Mouse (Mus musculus): ENCODE data around the gene Clcnkb. TPM values are rescaled to one million over a fixed set of nuclear protein-coding genes. Genes with fewer than 3 reads are reported as not detected.

Gene Clcnkb
- total and polyA plus RNA-seq, 2 experiments from 2014 or later: 0.65 to 0.87 TPM

GRCm38 (mm10) chr4:141444451-141445327, 28.9 kb upstream of the Clcnkb start, which contains the start of gene Zbtb17:
Gene Zbtb17, plus strand, starts transcription at chr4:141444654.
- Histone ChIP-seq H3K9me3 (replicated peaks; ENCODE audit: control insufficient read depth, low read length) (no peaks in the 10 kb centered on the region), H3K27me3 (ENCODE audit: control insufficient read depth, insufficient read depth, low read length) (no peaks in the 10 kb centered on the region), H3K4me1 (ENCODE audit: control insufficient read depth, insufficient read depth) (peaks cover 23% of the 10 kb centered on the region), H3K27ac (ENCODE audit: low read depth) (peak within 1 kb of the TSS; percentile 75), H3K4me2 (ENCODE audit: low read depth, low read length) (peak within 1 kb of the TSS; percentile 94), H3K9ac (replicated peaks; ENCODE audit: low read depth, low read length) (peak within 1 kb of the TSS; percentile 82), H3K4me3 (ENCODE audit: low read depth, low read length) (peak within 1 kb of the TSS; percentile 99), H3K36me3 (replicated peaks; ENCODE audit: control insufficient read depth, insufficient read depth, low read length) (peaks cover 28% of the 10 kb centered on the region)
- ATAC-seq (ENCODE audit: insufficient read depth, low read depth): peak; percentile 93
- TF ChIP-seq EP300 (IDR thresholded peaks at IDR 0.05; ENCODE audit: low read depth) (0 out of 2 replicates have a peak, but pooled peaks have one; percentile 27), CTCF (IDR thresholded peaks at IDR 0.05; ENCODE audit: low read depth) (no peak)
- under 1% methylated on average over 79 of the region's 102 CpGs for WGBS
- DNase-seq (ENCODE audit: low spot score): peak; percentile 88

DNA sequence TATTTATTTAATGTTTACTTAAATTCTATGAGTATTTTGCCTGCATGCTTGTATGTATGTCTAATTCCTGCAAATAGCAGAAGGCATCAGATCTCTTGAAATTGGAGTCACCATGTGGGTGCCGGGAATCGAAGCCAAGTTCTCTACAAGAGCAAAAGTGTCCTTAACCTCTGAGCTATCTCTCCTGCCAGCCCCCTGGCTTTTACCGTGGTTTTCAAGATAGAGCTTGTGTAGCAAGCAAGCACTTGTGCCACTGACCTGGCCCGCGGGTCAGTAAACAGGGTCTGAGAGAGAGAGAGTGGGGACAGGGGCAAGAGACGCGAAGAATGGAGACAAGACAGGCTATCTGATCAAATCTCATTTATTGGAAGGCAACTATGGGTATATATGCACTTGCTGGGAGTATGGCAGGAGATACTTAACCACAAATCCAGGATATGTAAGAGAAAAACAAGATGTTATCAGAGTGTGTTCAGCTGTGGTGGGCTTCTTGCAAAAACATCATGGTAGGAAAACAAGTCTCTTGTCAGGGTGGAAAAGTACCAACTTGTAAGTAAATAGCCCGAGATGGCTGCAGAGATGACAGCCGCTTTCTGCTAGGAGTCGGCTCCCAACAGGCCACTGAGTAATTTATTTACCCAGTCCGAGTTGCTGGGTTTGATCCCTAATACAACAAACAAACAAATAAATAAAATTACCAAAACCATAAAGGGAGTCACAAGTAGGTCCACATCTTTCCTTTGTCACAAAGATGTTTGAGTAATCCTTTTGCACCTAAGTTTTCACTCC, 28.0 kb upstream of the Clcnkb start:
- Histone ChIP-seq H3K36me3 (replicated peaks; ENCODE audit: control insufficient read depth, insufficient read depth, low read length) (peaks cover 19% of the 10 kb centered on the region), H3K27me3 (ENCODE audit: control insufficient read depth, insufficient read depth, low read length) (no peaks in the 10 kb centered on the region), H3K4me3 (ENCODE audit: low read depth, low read length) (peak overlapping the region; percentile 99), H3K4me2 (ENCODE audit: low read depth, low read length) (peak overlapping the region; percentile 94), H3K27ac (ENCODE audit: low read depth) (peak overlapping the region; percentile 75; the same call in 1 of the 2 replicates), H3K9ac (replicated peaks; ENCODE audit: low read depth, low read length) (peak overlapping the region; percentile 82), H3K4me1 (ENCODE audit: control insufficient read depth, insufficient read depth) (peaks cover 23% of the 10 kb centered on the region), H3K9me3 (replicated peaks; ENCODE audit: control insufficient read depth, low read length) (no peaks in the 10 kb centered on the region)
- DNase-seq (ENCODE audit: low spot score) (no peak), ATAC-seq (ENCODE audit: insufficient read depth, low read depth) (no peak)
- WGBS: 34% methylated on average over 11 of the region's 11 CpGs
- TF ChIP-seq EP300 (IDR thresholded peaks at IDR 0.05; ENCODE audit: low read depth): no peak
- no peak for TF ChIP-seq CTCF (IDR thresholded peaks at IDR 0.05; ENCODE audit: low read depth)

DNA sequence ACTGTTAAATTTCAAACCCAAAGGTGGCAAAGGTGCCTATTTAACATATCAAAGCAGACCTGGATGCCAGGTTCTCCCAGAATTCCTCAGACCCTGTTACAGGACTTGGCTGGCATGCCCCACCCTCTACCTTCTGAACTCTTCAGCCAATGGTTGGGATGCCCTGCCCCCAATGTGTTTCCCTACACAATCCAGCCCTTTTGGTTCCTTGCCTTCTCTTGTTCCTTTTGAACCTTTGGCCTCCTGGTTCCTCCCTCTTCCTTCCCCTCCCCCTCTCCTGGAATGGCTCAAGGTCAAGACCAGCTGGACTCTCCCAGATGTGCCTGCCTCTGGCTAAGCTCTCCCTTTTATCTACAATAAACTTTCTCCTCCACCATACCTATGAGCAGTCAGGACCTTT, 25.1 kb upstream of the Clcnkb start:
- H3K4me1 ChIP-seq (ENCODE audit: control insufficient read depth, insufficient read depth): peaks cover 18% of the 10 kb centered on the region
- no peaks in the 10 kb centered on the region for H3K27me3 ChIP-seq (ENCODE audit: control insufficient read depth, insufficient read depth, low read length)
- H3K27ac ChIP-seq (ENCODE audit: low read depth): no peak overlapping the region
- H3K9me3 ChIP-seq (replicated peaks; ENCODE audit: control insufficient read depth, low read length): no peaks in the 10 kb centered on the region
- DNase-seq (ENCODE audit: low spot score) (no peak), ATAC-seq (ENCODE audit: insufficient read depth, low read depth) (no peak)
- no peaks in the 10 kb centered on the region for H3K36me3 ChIP-seq (replicated peaks; ENCODE audit: control insufficient read depth, insufficient read depth, low read length)
- H3K9ac ChIP-seq (replicated peaks; ENCODE audit: low read depth, low read length): no peak overlapping the region
- no peak overlapping the region for H3K4me3 ChIP-seq (ENCODE audit: low read depth, low read length)
- no peak overlapping the region for H3K4me2 ChIP-seq (ENCODE audit: low read depth, low read length)
- no peak for TF ChIP-seq EP300 (IDR thresholded peaks at IDR 0.05; ENCODE audit: low read depth)
- TF ChIP-seq CTCF (IDR thresholded peaks at IDR 0.05; ENCODE audit: low read depth): no peak

GRCm38 (mm10) chr4:141439083-141439803, 23.4 kb upstream of the Clcnkb start:
- Histone ChIP-seq H3K27ac (ENCODE audit: low read depth) (0 out of 2 replicates have a peak overlapping the region, but pooled peaks have one; percentile 12), H3K4me2 (ENCODE audit: low read depth, low read length) (no peak overlapping the region), H3K9me3 (replicated peaks; ENCODE audit: control insufficient read depth, low read length) (no peaks in the 10 kb centered on the region), H3K4me3 (ENCODE audit: low read depth, low read length) (no peak overlapping the region), H3K36me3 (replicated peaks; ENCODE audit: control insufficient read depth, insufficient read depth, low read length) (no peaks in the 10 kb centered on the region), H3K9ac (replicated peaks; ENCODE audit: low read depth, low read length) (no peak overlapping the region), H3K4me1 (ENCODE audit: control insufficient read depth, insufficient read depth) (peaks cover 10% of the 10 kb centered on the region), H3K27me3 (ENCODE audit: control insufficient read depth, insufficient read depth, low read length) (no peaks in the 10 kb centered on the region)
- ATAC-seq (ENCODE audit: insufficient read depth, low read depth) (no peak), DNase-seq (ENCODE audit: low spot score) (no peak)
- WGBS: 60% methylated on average over 12 of the region's 12 CpGs
- no peak for TF ChIP-seq CTCF (IDR thresholded peaks at IDR 0.05; ENCODE audit: low read depth)
- no peak for TF ChIP-seq EP300 (IDR thresholded peaks at IDR 0.05; ENCODE audit: low read depth)

- no peaks in the 10 kb centered on the region for H3K9me3 ChIP-seq (replicated peaks; ENCODE audit: control insufficient read depth, low read length)
- H3K4me2 ChIP-seq (ENCODE audit: low read depth, low read length): no peak within 1 kb of the TSS
- H3K27ac ChIP-seq (ENCODE audit: low read depth): no peak within 1 kb of the TSS
- DNase-seq (ENCODE audit: low spot score): no peak
- WGBS: 75% methylated on average over 1 of the region's 1 CpGs
- no peak within 1 kb of the TSS for H3K9ac ChIP-seq (replicated peaks; ENCODE audit: low read depth, low read length)
- no peaks in the 10 kb centered on the region for H3K27me3 ChIP-seq (ENCODE audit: control insufficient read depth, insufficient read depth, low read length)
- H3K36me3 ChIP-seq (replicated peaks; ENCODE audit: control insufficient read depth, insufficient read depth, low read length): no peaks in the 10 kb centered on the region
- no peaks in the 10 kb centered on the region for H3K4me1 ChIP-seq (ENCODE audit: control insufficient read depth, insufficient read depth)
- no peak within 1 kb of the TSS for H3K4me3 ChIP-seq (ENCODE audit: low read depth, low read length)
- no peak for ATAC-seq (ENCODE audit: insufficient read depth, low read depth)
- TF ChIP-seq EP300 (IDR thresholded peaks at IDR 0.05; ENCODE audit: low read depth) (no peak), CTCF (IDR thresholded peaks at IDR 0.05; ENCODE audit: low read depth) (no peak)
Measured at GRCm38 (mm10) chr4:141435974-141436373, 20.2 kb upstream of the Clcnkb start, which contains the start of gene Srarp. Gene Srarp, minus strand, starts transcription at chr4:141436105.

Measured in heart, postnatal 0 days (tissue).